Mouse (Mus musculus) ES-E14 (cell line): ENCODE data around the gene Bbox1. TPM values are rescaled to one million over a fixed set of nuclear protein-coding genes. Genes with fewer than 3 reads are reported as not detected.

Experiments
- DNase-seq: peaks from one replicate; pipeline ENCODE4 v3.0.0-alpha.2; 2013; ENCODE audit warnings: low read depth, low spot score
- H3K27ac ChIP-seq: 2 replicates; pipeline ENCODE4 v1.5.1; 2012; ENCODE audit warnings: low read depth, mild to moderate bottlenecking, low read length, moderate library complexity, mixed read lengths; ENCODE audit not compliant: poor library complexity, insufficient read depth, severe bottlenecking
- H3K36me3 ChIP-seq: 2 replicates; pipeline ENCODE4 v1.6.1; 2012; ENCODE audit warnings: mild to moderate bottlenecking, low read length, moderate library complexity, mixed read lengths; ENCODE audit not compliant: control insufficient read depth, poor library complexity, insufficient read depth, severe bottlenecking
- H3K4me1 ChIP-seq, 2 experiments: fragments of 150-350 bp in 1 of 2; sonication (generic) in 1 of 2; 2 replicates each; pipeline ENCODE4 v1.6.1; 2012; ENCODE audit warnings: low read length in 2 of 2, mild to moderate bottlenecking in 1 of 2, mixed read lengths in 1 of 2; ENCODE audit not compliant: control insufficient read depth in 2 of 2, insufficient read depth in 2 of 2, poor library complexity in 1 of 2
- H3K4me3 ChIP-seq, 2 experiments: fragments of 150-350 bp in 1 of 2; sonication (generic) in 1 of 2; 2 replicates each; pipeline ENCODE4 v1.5.1; 2012; ENCODE audit warnings: low read length in 2 of 2, low read depth in 1 of 2, mild to moderate bottlenecking in 1 of 2, mixed read lengths in 1 of 2; ENCODE audit not compliant: insufficient read depth in 1 of 2, poor library complexity in 1 of 2, severe bottlenecking in 1 of 2
- H3K9ac ChIP-seq: 2 replicates; pipeline ENCODE4 v1.6.1; 2012; ENCODE audit warnings: low read depth, mild to moderate bottlenecking, low read length, mixed read lengths; ENCODE audit not compliant: poor library complexity, insufficient read depth, severe bottlenecking
- H3K9me3 ChIP-seq: fragments of 150-350 bp; sonication (generic); 2 replicates; pipeline ENCODE4 v1.6.1; 2012; ENCODE audit warnings: low read depth, mild to moderate bottlenecking, low read length; ENCODE audit not compliant: control insufficient read depth, insufficient read depth
- CHD2 ChIP-seq: IDR thresholded peaks from 2 replicates; pipeline ENCODE4 v1.6.1; 2014; ENCODE audit warnings: mild to moderate bottlenecking, low read depth, low read length, inconsistent platforms
- ZC3H11A ChIP-seq: IDR thresholded peaks from 2 replicates; pipeline ENCODE4 v1.6.1; 2012; ENCODE audit warnings: low read depth, mild to moderate bottlenecking, inconsistent platforms, low read length, borderline replicate concordance
- in situ Hi-C, 2 experiments: fragments of 600-800 bp; cut with MboI; formaldehyde crosslinking; loops; one replicate each; pipeline ENCODE4 v1.15.1; 2025; ENCODE audit warnings: low sequenced_read_pairs in 2 of 2, inconsistent platforms in 1 of 2; ENCODE audit not compliant: unreplicated experiment in 2 of 2
- total RNA-seq: library from RNA; depleted of rRNA; stranded (reverse); fragments of 300-350 nt; gene quantifications from 2 replicates; pipeline ENCODE4 v1.2.3, GENCODE M21; 2012; rRNA removed

The Bbox1 gene
- total RNA-seq, 1 experiment: not detected

GRCm38 (mm10) chr2:110214278-110214677 lies 100.1 kb downstream of the Bbox1 start:
- Histone ChIP-seq H3K9ac (no peak overlapping the region), H3K9me3 (no peaks in the 10 kb centered on the region), H3K4me1 (no peaks in the 10 kb centered on the region), H3K36me3 (no peaks in the 10 kb centered on the region), H3K27ac (no peak overlapping the region), H3K4me3 (no peak overlapping the region)
- TF ChIP-seq ZC3H11A: no peak
- TF ChIP-seq CHD2: no peak
- in situ Hi-C loops: loop anchor here in 1 of 2 experiments (25.0 kb wide), 1 partner anchor 348 kb away; no protein-coding TSS in a partner anchor
- DNase-seq: no peak

Other genes with a start within 250 kb of the Bbox1 start
- gene Fibin, start 48.6 kb upstream of the Bbox1 start, total RNA-seq: not detected in 2 replicates